Mouse (Mus musculus) right cerebral cortex, adult 2 months (tissue): Measurements from ENCODE around the gene Nlrc4.
"Not testable (repeated sequence)": the region's sequence is repeated elsewhere in the genome, so short reads cannot be mapped to it uniquely, and the experiment has no call there.

Source experiments
- DNase-seq, 2 experiments: peaks; one replicate each; pipeline ENCODE4 v3.0.0; 2021 to 2022; ENCODE audit warnings: low spot score in 2 of 2

Gene Nlrc4

DNA sequence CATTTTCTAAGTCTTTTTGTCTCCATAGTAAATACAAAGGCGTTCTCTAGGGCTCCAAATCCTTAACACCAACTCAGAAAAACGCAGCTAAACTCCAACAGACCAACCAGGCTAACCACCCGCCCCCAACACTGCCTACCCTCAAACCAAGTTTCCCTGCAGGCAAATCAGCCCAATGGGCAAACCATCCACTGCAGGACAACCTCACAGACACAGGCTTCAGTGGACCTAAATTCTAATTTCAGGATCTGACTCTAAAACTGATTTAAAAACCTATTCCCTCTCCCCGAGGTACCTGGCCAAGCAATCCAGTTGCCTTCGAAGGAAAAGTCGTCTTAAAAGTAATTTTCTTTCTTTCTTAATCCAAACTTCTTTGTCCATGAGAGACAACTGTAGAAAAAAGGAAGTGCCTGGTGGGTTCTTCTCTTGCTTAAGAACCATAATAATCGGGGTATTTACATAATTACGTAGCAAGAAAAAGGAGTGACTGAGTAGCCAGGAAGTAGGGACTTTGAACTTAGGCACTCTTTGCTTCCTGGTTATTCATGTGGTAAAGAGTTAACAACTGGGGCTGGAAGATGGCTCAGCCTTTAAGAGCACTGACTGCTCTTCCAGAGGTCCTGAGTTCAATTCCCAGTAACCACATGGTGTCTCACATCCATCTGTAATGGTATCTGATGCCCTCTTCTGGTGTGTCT, at the start of gene Nlrc4:
TSS of gene Nlrc4 (minus strand) at position 432 of the 698 bp plus-strand sequence.
- no peak for DNase-seq

GRCm38 (mm10) chr17:74508600-74508999, 49.7 kb upstream of the Nlrc4 start:
- no peak for DNase-seq

- no peak for DNase-seq
Measured at GRCm38 (mm10) chr17:74507934-74508333, 49.0 kb upstream of the Nlrc4 start.

GRCm38 (mm10) chr17:74501085-74501484, 42.1 kb upstream of the Nlrc4 start:
- DNase-seq: no peak

- DNase-seq: no peak
Measured at GRCm38 (mm10) chr17:74500204-74500603, 41.3 kb upstream of the Nlrc4 start.

GRCm38 (mm10) chr17:74491565-74491964, 32.6 kb upstream of the Nlrc4 start:
- DNase-seq: no peak

GRCm38 (mm10) chr17:74489901-74490220, 30.9 kb upstream of the Nlrc4 start:
- DNase-seq: no peak

GRCm38 (mm10) chr17:74489024-74489900, 30.3 kb upstream of the Nlrc4 start, which contains the start of gene Yipf4:
Yipf4 (plus strand) TSS chr17:74489493.
- DNase-seq: peak; percentile 99

GRCm38 (mm10) chr17:74480361-74481069, 21.6 kb upstream of the Nlrc4 start:
- DNase-seq: no peak

DNA sequence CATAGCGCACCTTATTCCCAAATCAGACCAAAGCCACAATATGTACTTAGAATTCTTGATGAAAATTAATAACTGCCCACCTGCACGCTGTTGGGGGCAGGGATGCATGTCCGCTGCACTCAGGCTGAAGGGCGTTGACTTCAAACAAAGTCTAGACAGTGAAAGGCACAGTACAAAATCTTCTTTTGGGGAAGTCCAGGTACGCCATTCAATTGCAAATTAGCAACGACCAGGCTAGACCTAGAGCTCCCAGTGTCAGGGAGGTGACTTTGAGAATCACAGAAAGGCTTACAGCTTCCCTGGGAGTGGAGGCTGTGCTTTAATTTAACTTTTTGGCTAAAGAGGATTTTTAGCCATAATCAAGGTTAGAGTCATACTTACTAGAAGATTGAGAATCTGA, 11.2 kb upstream of the Nlrc4 start:
- not testable (repeated sequence) for DNase-seq

DNA sequence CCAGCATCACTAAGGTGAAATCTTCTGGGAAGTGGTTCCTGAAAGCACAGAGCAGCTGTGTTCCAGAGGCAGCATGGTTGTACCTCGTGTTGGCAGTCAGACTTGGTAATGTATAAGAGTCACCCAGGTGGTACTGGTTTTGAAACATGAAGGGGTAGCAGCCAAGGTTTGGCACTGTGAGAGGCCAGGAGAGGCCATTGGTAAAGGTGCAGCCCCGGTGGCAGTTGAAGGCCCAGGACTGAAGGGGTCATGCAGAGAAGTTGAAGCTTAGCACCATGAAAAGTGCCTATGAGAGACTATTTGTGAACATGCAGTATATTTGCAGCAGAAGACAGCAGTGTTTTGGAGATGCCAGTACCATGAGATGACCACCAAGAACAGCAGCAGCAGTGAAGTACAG, 9.0 kb upstream of the Nlrc4 start:
- DNase-seq: not testable (repeated sequence)

DNA sequence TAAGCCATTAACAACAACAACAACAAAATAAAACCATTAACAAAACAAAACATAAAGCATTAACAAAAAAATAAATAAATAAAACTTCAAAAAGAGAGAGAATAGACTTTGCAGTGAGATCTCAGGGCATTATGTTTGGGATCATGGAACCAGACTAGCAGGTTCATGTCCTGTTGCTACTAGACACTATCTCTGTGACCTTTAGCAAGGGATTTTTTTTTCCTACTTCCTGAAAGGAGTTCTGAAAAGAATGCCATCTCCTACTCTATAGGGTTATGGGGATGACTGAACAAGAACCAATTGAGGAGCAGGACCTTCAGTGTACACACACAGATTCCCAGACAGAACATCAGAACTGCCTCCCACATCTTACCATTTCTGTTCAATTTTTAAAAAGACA, 4.6 kb upstream of the Nlrc4 start:
- no peak for DNase-seq

GRCm38 (mm10) chr17:74457972-74458677, 817 bp downstream of the Nlrc4 start:
- no peak for DNase-seq

DNA sequence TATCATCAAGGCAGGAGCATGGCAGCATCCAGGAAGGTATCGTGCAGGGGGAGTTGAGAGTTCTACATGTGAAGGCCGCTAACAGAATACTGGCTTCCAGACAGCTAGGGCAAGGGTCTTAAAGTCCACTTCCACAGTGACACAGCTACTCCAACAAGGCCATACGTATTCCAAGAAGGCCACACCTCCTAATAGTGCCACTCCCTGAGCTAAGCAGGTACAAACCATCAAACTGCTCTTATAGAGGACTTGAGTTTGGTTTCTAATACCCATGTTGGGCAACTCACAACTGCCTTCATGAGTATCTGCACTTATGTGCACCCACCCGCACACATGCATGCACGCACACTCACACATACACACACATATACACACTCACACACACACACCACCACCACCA, 2.1 kb downstream of the Nlrc4 start:
- DNase-seq: no peak

DNA sequence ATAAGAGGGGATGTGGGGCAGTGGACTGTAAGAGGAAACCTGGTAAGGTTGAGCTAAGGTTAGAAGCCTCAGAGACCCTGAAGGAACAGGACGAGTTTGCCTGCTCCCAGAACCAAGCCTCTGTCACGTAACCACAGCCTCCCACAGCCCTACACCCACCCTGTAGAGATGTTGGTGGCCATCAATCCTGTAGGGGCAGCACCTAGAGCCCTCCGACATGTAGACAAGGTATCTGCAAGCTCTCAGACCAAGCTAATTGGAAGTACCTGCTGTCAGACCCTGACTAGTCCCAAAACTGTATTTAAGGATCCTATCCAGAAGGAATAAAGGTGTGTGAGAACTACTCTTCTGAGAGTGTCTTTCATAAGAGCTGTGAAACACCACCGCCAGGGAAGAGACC, 3.5 kb downstream of the Nlrc4 start:
- no peak for DNase-seq

GRCm38 (mm10) chr17:74454660-74455059, 4.3 kb downstream of the Nlrc4 start:
- DNase-seq: no peak

DNA sequence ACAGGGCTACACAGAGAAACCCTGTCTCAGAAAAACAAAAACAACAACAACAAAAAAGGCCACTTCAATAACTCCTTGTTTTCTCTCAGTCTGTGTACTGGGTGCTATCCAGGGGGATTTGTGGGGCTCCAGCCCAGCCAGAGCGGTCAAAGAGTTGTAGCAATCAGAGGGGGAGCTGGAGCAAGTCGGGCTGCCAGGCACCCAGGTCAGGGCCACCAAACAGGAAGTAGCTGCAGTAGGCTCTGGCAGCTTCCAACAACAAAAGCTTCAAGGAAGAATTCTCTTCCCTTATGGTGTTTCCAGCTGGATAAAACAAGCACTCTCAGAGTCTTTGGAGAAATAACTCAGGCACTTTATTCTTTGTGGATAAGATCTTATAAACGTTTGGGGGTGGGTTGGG, 5.0 kb downstream of the Nlrc4 start:
- DNase-seq: no peak

- no peak for DNase-seq
Measured at GRCm38 (mm10) chr17:74449776-74450175, 9.2 kb downstream of the Nlrc4 start.

GRCm38 (mm10) chr17:74440486-74440885, 18.5 kb downstream of the Nlrc4 start:
- DNase-seq: no peak

DNA sequence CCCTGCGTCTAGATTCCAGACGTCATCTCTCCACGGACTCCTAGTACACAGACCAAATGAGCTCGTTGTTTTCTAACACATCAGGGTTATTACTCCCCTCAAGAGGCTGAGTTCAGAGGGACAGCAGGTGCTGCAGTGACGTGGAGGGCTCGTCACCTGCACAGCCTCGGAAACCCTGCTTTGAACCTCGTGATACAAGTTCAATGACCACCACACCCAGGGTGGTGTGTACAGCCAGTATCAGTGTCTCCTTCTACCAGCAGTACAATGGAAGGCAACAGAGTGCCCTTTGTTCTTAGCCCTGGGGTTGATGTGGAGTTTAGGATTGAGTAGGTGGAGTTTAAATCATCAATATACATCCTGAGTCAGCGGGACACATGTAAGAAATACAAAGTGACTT, 21.2 kb downstream of the Nlrc4 start:
- DNase-seq: no peak

DNA sequence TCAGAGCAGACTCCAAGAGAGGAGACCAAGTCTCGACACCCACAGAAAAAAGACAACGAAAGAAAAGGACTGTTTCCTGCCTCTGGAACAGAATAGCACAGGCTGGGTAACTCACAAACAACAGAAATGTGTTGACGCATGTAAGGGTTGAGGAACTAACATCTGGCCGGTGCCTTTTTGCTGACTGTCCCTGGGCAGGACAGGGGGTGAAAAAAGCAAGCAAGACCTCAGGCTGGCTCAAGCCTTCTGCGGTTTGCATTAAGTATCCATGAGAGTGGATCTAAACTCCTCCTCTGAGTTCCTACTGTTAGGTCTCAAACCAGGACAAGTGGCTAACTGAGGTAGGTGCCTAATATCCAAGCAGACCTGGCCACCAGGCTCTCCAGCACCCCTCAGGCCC, 26.3 kb downstream of the Nlrc4 start:
- no peak for DNase-seq

GRCm38 (mm10) chr17:74431481-74431880, 27.5 kb downstream of the Nlrc4 start:
- DNase-seq: no peak
